Mouse (Mus musculus) forelimb bud, embryonic 11.5 days (tissue): ENCODE measurements at regions not wholly inside any gene's neighbourhood (a gene's known extent, or its start where the extent isn't known, plus 50 kb on each side); places are given as distances from the start of the nearest gene placed in this dataset.

ENCODE experiments used
- DNase-seq: peaks from one replicate; pipeline ENCODE4 v3.0.0-alpha.2; 2012; ENCODE audit warnings: low read depth, low spot score

GRCm38 (mm10) chr5:126933466-126933865 is 308.1 kb upstream of the Tmem132c start:
- no peak for DNase-seq

- DNase-seq: no peak
Measured at GRCm38 (mm10) chr5:126944861-126945260, 296.7 kb upstream of the Tmem132c start.

GRCm38 (mm10) chr5:126954189-126954588 is 287.4 kb upstream of the Tmem132c start:
- DNase-seq: no peak

GRCm38 (mm10) chr5:126954634-126955033 is 287.0 kb upstream of the Tmem132c start:
- no peak for DNase-seq

DNA sequence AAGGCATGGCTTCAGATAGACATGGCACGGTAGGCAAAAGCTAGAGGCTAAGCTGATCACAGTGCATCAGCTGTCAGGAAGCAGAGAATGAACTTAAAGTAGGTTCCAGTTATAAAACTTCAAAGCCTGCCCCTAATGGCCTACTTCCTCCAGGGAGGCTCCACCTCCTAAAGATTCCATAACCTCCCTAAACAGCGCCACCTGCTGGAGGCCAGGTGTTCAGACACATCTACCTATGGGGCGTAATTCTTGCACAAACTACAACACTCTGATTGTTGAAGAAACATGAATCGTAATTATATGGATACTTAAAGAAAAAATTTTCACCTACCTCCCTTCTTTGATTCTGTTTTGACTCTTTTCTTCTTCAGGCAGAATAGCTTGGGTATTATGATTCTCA is 277.0 kb upstream of the Tmem132c start:
- DNase-seq: no peak

DNA sequence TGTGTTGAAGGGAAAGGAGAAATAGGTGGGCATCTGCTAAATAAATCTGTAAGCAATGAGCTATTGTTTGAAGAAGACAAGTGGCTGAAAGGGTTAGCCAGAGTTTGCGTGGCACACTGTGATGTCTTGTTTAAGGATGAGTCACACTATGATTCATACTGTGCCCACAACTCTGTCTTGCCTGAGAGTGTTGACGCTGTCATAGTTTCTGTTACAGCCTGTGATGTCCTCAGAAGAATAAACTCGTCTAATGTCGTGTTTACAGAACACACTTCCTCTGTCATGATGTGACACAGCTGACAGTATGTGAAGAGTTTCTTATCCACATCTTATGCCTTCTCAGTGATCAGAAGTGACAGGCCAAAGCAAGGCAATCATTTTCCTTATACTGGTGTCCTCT is 274.5 kb upstream of the Tmem132c start:
- no peak for DNase-seq

DNA sequence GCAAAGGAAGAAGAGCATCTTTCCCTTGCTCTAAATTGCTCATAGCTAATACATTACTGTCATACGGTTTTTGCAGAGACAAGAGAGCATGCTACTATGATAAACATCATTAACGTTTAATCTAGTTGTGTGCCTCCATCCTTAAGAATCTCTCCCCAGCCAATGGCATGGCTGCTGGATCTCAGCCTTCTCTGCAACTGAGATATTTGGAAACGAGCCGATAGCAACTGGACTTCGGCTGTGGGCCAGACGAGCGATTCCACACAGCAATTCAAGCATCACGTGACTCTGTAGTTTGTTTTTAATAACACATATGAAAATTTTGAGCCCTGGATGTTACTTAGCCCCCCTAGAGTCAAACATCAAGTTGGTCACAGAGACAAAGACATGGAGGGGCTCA is 272.2 kb upstream of the Tmem132c start:
- no peak for DNase-seq

DNA sequence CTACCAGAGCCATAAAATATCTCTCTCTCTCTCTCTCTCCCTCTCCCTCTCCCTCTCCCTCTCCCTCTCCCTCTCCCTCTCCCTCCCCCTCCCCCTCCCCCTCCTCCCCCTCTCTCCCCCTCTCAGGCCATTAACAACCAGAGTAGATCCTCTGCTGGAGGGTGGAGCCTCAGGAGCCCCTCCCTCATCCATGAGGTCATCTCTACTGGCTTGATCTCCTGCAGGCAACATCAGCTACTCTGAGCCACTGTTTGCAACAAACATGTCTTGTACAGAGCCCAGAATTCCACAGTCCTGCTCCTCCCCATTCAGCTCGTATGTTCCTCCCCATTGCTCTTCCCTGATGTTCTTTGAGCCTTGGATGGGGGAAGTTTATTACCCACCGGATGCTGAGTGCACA is 270.3 kb upstream of the Tmem132c start:
- no peak for DNase-seq

- DNase-seq: no peak
Measured at GRCm38 (mm10) chr5:126971981-126972380, 269.6 kb upstream of the Tmem132c start.

DNA sequence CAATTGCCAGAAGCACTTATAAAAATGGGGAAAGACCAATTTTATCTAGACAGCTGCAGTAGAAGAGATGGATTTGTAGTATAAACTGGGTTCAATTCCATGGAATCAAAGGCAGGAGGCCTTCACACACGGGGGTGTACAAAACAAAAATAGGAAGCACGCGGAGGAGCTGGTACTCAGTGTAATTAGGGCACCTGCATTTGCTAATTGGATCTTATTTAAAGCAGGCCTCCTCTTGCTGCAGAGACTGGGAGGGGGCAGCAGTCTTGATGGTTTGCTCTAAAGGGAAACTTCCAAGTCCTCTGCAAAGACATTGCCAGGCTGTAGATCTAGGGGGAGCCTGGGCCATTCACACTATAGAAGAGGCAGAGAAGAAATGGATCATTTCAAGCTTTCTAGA is 268.2 kb upstream of the Tmem132c start:
- DNase-seq: no peak

- no peak for DNase-seq
Measured at GRCm38 (mm10) chr5:126974565-126974964, 267.0 kb upstream of the Tmem132c start.

DNA sequence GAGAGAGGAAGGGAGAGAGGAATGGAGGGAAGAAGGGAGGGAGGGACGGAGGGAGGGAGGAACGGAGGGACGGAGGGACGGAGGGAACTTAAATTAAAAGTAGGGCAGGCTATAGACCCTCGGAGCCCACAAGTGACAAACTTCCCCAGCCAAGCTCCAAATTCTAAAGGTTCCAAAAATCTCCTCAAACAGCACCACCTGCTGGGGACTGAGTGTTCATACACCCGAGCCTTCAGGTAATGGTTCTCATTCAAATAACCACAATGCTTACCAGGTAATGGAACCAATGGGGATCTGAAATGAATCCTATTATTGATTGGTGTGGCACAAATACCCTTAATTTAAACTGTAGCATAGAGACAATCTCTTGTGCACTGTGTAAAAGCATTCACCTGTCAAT is 246.0 kb upstream of the Tmem132c start:
- DNase-seq: peak; percentile 11

DNA sequence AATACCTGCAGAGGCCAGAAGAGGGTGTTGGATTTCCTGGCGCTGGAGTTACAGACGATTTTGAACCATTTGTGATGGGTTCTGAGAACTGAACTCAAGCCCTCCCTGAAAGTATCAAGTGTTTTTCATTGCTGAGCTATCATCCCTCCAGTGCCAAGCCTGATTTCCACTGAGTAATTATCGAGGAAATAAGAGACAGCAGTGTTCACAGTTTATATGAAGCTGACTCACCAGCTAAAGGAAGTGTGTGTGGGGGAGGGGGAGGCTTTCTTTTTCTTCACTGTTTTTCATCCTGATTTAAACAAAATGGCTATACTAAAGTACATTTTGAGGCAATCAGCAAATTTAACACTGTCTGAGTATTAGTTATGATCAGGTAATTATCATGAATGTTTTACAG is 227.4 kb upstream of the Tmem132c start:
- DNase-seq: no peak

DNA sequence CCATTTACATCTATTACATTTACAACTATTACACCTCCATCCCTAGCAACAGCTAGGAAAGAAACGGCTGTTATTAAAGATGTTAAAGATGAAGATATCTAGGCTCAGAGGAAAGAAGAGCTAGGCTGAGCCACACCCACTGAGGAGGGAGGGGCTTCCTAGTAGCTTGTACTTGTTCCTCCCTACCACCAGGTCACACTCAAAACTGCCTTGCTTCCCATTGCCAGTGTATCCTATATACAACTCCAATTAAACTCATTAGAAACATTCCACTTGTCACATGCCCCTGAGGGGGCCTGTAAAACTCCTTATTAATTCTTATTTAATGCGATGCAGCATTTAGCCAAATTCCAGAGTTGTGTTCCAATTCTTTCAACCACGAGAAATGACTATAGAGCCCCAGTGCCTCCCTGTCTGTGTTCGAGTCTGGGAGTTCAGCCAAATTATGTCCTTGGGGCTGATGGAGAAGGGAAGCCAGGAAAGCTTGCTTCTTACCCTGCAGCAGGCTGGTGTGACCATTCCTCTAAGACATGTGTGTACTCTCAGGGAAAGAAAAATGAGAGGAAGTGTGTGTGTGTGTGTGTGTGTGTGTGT is 225.0 kb upstream of the Tmem132c start:
- DNase-seq: peak; percentile 18

DNA sequence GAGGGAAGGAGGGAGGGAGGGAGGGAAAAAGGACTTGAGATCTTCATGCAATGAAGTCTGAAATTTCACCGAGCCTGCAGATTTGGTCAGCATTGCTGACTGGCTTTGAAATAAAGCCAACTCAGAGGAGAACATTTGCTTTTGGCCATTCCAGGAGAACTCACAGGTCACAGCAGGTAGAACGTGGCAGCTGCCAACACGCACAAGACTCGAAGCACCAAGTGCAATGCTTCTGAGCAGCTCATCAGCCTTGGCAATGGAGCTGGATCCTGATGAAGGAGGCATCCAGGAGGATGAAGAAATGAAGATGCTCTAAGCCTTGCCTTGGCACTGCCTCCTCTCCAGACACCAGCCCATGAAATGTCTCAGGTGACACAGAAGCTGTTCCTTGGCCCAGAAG is 223.6 kb upstream of the Tmem132c start:
- DNase-seq: no peak

DNA sequence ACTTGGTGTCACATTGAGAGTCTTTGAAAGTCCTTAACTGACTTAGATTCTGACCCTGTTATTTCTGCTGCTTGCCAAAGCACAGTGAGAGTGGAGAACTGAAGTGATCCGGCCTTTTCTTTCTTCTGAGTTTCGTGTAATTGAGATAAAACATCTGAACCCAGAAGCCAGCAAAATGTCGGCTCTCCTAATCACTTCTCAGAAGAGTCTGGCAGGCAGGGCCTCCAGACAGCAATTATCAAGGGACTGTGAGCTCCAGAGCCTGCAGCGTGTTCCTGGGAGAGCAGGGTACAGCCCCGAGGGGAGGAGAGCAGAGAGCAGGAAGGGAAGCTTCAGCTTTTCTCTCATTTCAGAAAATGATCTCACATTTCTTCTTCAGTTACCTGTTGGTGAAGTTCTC is 205.1 kb upstream of the Tmem132c start:
- DNase-seq: no peak

- no peak for DNase-seq
Measured at GRCm38 (mm10) chr5:127057770-127058169, 183.8 kb upstream of the Tmem132c start.

GRCm38 (mm10) chr5:127074327-127074726 is 167.3 kb upstream of the Tmem132c start:
- DNase-seq: peak; percentile 7
